Mouse (Mus musculus) heart, postnatal 0 days (tissue): ENCODE results near the gene Adi1. TPM values are rescaled to one million over a fixed set of nuclear protein-coding genes. Genes with fewer than 3 reads are reported as not detected.
A peak's percentile ranks its signal among the peaks of the same experiment; 100 is the strongest.

Experiments used
- ATAC-seq: fragments of 200-750 bp; cut with Nextera tagmentation; 2 replicates; pipeline ENCODE4 v1.8.0; 2017; ENCODE audit warnings: low read depth, moderate number of reproducible peaks, moderate library complexity; ENCODE audit not compliant: insufficient read depth
- DNase-seq: peaks from one replicate; pipeline ENCODE4 v3.0.0-alpha.2; 2016; ENCODE audit warnings: low spot score
- H3K27ac ChIP-seq: fragments of 300-500 bp; sonication (generic); 2 replicates; pipeline ENCODE4 v1.5.1; 2014; ENCODE audit warnings: low read depth, mild to moderate bottlenecking
- H3K27me3 ChIP-seq: fragments of 300-500 bp; sonication (generic); 2 replicates; pipeline ENCODE4 v1.6.1; 2014; ENCODE audit warnings: low read length, mixed read lengths; ENCODE audit not compliant: control insufficient read depth, insufficient read depth
- H3K36me3 ChIP-seq: fragments of 300-500 bp; sonication (generic); replicated peaks from 2 replicates; pipeline ENCODE4 v1.6.1; 2014; ENCODE audit warnings: low read length, mixed read lengths; ENCODE audit not compliant: control insufficient read depth, insufficient read depth
- H3K4me1 ChIP-seq: fragments of 300-500 bp; sonication (generic); 2 replicates; pipeline ENCODE4 v1.6.1; 2014; ENCODE audit warnings: antibody characterized with exemption; ENCODE audit not compliant: control insufficient read depth, insufficient read depth
- H3K4me2 ChIP-seq: fragments of 300-500 bp; sonication (generic); 2 replicates; pipeline ENCODE4 v1.6.1; 2014; ENCODE audit warnings: low read depth, mild to moderate bottlenecking, low read length, moderate library complexity
- H3K4me3 ChIP-seq: fragments of 300-500 bp; sonication (generic); 2 replicates; pipeline ENCODE4 v1.5.1; 2014; ENCODE audit warnings: low read depth, low read length
- H3K9ac ChIP-seq: fragments of 300-500 bp; sonication (generic); replicated peaks from 2 replicates; pipeline ENCODE4 v1.6.1; 2014; ENCODE audit warnings: low read depth, low read length, mixed read lengths
- H3K9me3 ChIP-seq: fragments of 300-500 bp; sonication (generic); replicated peaks from 2 replicates; pipeline ENCODE4 v1.6.1; 2016; ENCODE audit warnings: low read length; ENCODE audit not compliant: control insufficient read depth
- CTCF ChIP-seq: IDR thresholded peaks from 2 replicates; pipeline ENCODE4 v1.5.1; 2016; ENCODE audit warnings: antibody characterized with exemption, control low read depth, low read depth
- EP300 ChIP-seq: IDR thresholded peaks from 2 replicates; pipeline ENCODE4 v1.6.1; 2016; ENCODE audit warnings: antibody characterized with exemption, low read depth
- WGBS: fragments of 180-500 bp; shearing (Covaris S2); extraction: QIAGEN DNeasy Blood & Tissue Kit; methylation state at CpG from one replicate; pipeline ENCODE4 v1.1.7; 2014; 5-methylcytosine and 5-hydroxymethylcytosine counted together
- polyA plus RNA-seq: library from polyadenylated mRNA; unstranded; fragments of >200 nt; fragmentation: Nextera tagmentation; extraction: Ambion mirVana; gene quantifications from 2 replicates; pipeline ENCODE4 v1.2.1, GENCODE M21; 2015
- total RNA-seq: library from RNA; depleted of rRNA; stranded (reverse); fragments of >200 nt; gene quantifications from 2 replicates; pipeline ENCODE4 v1.2.3, GENCODE M21; 2014; ENCODE audit warnings: low replicate concordance; rRNA removed

The Adi1 gene
- total RNA-seq (4.4 and 15.8 TPM in 2 replicates), polyA plus RNA-seq (37.0 and 38.4 TPM in 2 replicates)

- WGBS: 2% methylated on average over 53 of the region's 53 CpGs
- peak within 1 kb of the TSS; percentile 60 for H3K4me3 ChIP-seq
- no peaks in the 10 kb centered on the region for H3K4me1 ChIP-seq
- H3K9ac ChIP-seq: peak within 1 kb of the TSS; percentile 49
- peaks cover 16% of the 10 kb centered on the region; the same call in 1 of the 2 replicates for H3K36me3 ChIP-seq
- H3K27ac ChIP-seq: peak within 1 kb of the TSS; percentile 82
- H3K27me3 ChIP-seq: no peaks in the 10 kb centered on the region
- H3K4me2 ChIP-seq: peak within 1 kb of the TSS; percentile 61
- no peaks in the 10 kb centered on the region for H3K9me3 ChIP-seq
- ATAC-seq (peak; percentile 92), DNase-seq (peak; percentile 67)
- TF ChIP-seq EP300 (no peak), CTCF (no peak)
These were observed at the start of gene Adi1 for GRCm38 (mm10) chr12:28675121-28675924. Gene Adi1 (plus strand): TSS chr12:28675231.

- Histone ChIP-seq H3K9ac (no peak overlapping the region), H3K4me1 (peaks cover 10% of the 10 kb centered on the region), H3K27ac (no peak overlapping the region), H3K36me3 (peaks cover 24% of the 10 kb centered on the region), H3K27me3 (no peaks in the 10 kb centered on the region), H3K4me3 (no peak overlapping the region), H3K4me2 (no peak overlapping the region), H3K9me3 (no peaks in the 10 kb centered on the region)
- no peak for TF ChIP-seq CTCF
- no peak for TF ChIP-seq EP300
- ATAC-seq (no peak; the same call in 1 of the 2 replicates), DNase-seq (no peak)
- WGBS: 51% methylated on average over 7 of the region's 7 CpGs
These were observed 49.6 kb upstream of the Adi1 start for GRCm38 (mm10) chr12:28625407-28625806.

- Histone ChIP-seq H3K27me3 (no peaks in the 10 kb centered on the region), H3K9ac (no peak overlapping the region), H3K4me3 (no peak overlapping the region), H3K9me3 (no peaks in the 10 kb centered on the region), H3K4me1 (peaks cover 5% of the 10 kb centered on the region; the same call in 1 of the 2 replicates), H3K36me3 (peaks cover 41% of the 10 kb centered on the region), H3K27ac (no peak overlapping the region), H3K4me2 (no peak overlapping the region)
- ATAC-seq: no peak
- 68% methylated on average over 4 of the region's 4 CpGs for WGBS
- TF ChIP-seq CTCF (no peak), EP300 (no peak)
- no peak for DNase-seq
These were observed 47.9 kb upstream of the Adi1 start for GRCm38 (mm10) chr12:28627092-28627491.

GRCm38 (mm10) chr12:28628436-28628835, 46.6 kb upstream of the Adi1 start:
- WGBS: 90% methylated on average over 2 of the region's 2 CpGs

GRCm38 (mm10) chr12:28635058-28635534, 39.9 kb upstream of the Adi1 start:
- TF ChIP-seq CTCF: no peak
- Histone ChIP-seq H3K27me3 (no peaks in the 10 kb centered on the region), H3K36me3 (peaks cover 43% of the 10 kb centered on the region), H3K4me2 (peak overlapping the region; percentile 70), H3K27ac (peak overlapping the region; percentile 88), H3K9ac (peak overlapping the region; percentile 97), H3K9me3 (no peaks in the 10 kb centered on the region), H3K4me3 (peak overlapping the region; percentile 82), H3K4me1 (peaks cover 5% of the 10 kb centered on the region; the same call in 1 of the 2 replicates)
- DNase-seq (no peak), ATAC-seq (peak; percentile 9; the same call in 1 of the 2 replicates)
- WGBS: 2% methylated on average over 23 of the region's 23 CpGs

More at GRCm38 (mm10) chr12:28628436-28628835, 46.6 kb upstream of the Adi1 start:
- DNase-seq: no peak
- Histone ChIP-seq H3K27me3 (no peaks in the 10 kb centered on the region), H3K4me2 (no peak overlapping the region), H3K36me3 (peaks cover 54% of the 10 kb centered on the region), H3K9me3 (no peaks in the 10 kb centered on the region), H3K9ac (no peak overlapping the region), H3K4me1 (no peaks in the 10 kb centered on the region), H3K4me3 (no peak overlapping the region), H3K27ac (no peak overlapping the region)
- TF ChIP-seq EP300: no peak
- no peak for TF ChIP-seq CTCF
- ATAC-seq: no peak
